Mouse (Mus musculus) hindbrain, postnatal 0 days (tissue): Measurements from ENCODE around the gene Ric8a. TPM values are rescaled to one million over a fixed set of nuclear protein-coding genes. Genes with fewer than 3 reads are reported as not detected.
A peak's percentile ranks its signal among the peaks of the same experiment; 100 is the strongest.

ENCODE experiments used
- ATAC-seq: fragments of 200-750 bp; cut with Nextera tagmentation; 2 replicates; pipeline ENCODE4 v1.8.0; 2017; ENCODE audit warnings: mild to moderate bottlenecking, moderate TSS enrichment, moderate library complexity
- DNase-seq: peaks from one replicate; pipeline ENCODE4 v3.0.0-alpha.2; 2015; ENCODE audit warnings: low spot score
- H3K27ac ChIP-seq: fragments of 300-500 bp; sonication (generic); 2 replicates; pipeline ENCODE4 v1.5.1; 2014; ENCODE audit warnings: mild to moderate bottlenecking
- H3K27me3 ChIP-seq: fragments of 300-500 bp; sonication (generic); 2 replicates; pipeline ENCODE4 v1.6.1; 2014; ENCODE audit warnings: low read length, mixed read lengths; ENCODE audit not compliant: insufficient read depth
- H3K36me3 ChIP-seq: fragments of 300-500 bp; sonication (generic); 2 replicates; pipeline ENCODE4 v1.6.1; 2014; ENCODE audit warnings: low read length, mixed read lengths; ENCODE audit not compliant: insufficient read depth
- H3K4me1 ChIP-seq: fragments of 300-500 bp; sonication (generic); 2 replicates; pipeline ENCODE4 v1.6.1; 2014; ENCODE audit warnings: antibody characterized with exemption, low read length, mixed read lengths; ENCODE audit not compliant: insufficient read depth
- H3K4me2 ChIP-seq: fragments of 300-500 bp; sonication (generic); 2 replicates; pipeline ENCODE4 v1.6.1; 2014; ENCODE audit warnings: low read depth, mild to moderate bottlenecking, low read length, moderate library complexity, mixed read lengths
- H3K4me3 ChIP-seq: fragments of 300-500 bp; sonication (generic); 2 replicates; pipeline ENCODE4 v1.5.1; 2014; ENCODE audit warnings: low read length
- H3K9ac ChIP-seq: fragments of 300-500 bp; sonication (generic); replicated peaks from 2 replicates; pipeline ENCODE4 v1.6.1; 2014; ENCODE audit warnings: mild to moderate bottlenecking, low read length, moderate library complexity, mixed read lengths
- H3K9me3 ChIP-seq: fragments of 300-500 bp; sonication (generic); 2 replicates; pipeline ENCODE4 v1.6.1; 2016; ENCODE audit warnings: low read length, mixed read lengths
- CTCF ChIP-seq: IDR thresholded peaks from 2 replicates; pipeline ENCODE4 v1.5.1; 2016; ENCODE audit warnings: antibody characterized with exemption, control low read depth, low read depth
- WGBS: fragments of 180-500 bp; shearing (Covaris S2); extraction: QIAGEN DNeasy Blood & Tissue Kit; methylation state at CpG from one replicate; pipeline ENCODE4 v1.1.7; 2014; 5-methylcytosine and 5-hydroxymethylcytosine counted together
- polyA plus RNA-seq: library from polyadenylated mRNA; unstranded; fragments of >200 nt; fragmentation: Nextera tagmentation; extraction: Ambion mirVana; gene quantifications from 2 replicates; pipeline ENCODE4 v1.2.1, GENCODE M21; 2015
- total RNA-seq: library from RNA; depleted of rRNA; stranded (reverse); fragments of >200 nt; gene quantifications from 2 replicates; pipeline ENCODE4 v1.2.3, GENCODE M21; 2014

Ric8a gene
- total and polyA plus RNA-seq, 2 experiments from 2014 or later: 85.8 to 117 TPM

- H3K9ac ChIP-seq: no peak within 1 kb of the TSS
- no peaks in the 10 kb centered on the region for H3K27me3 ChIP-seq
- H3K27ac ChIP-seq: no peak within 1 kb of the TSS
- no peak within 1 kb of the TSS for H3K4me3 ChIP-seq
- ATAC-seq (no peak), DNase-seq (no peak)
- no peak within 1 kb of the TSS for H3K4me2 ChIP-seq
- no peak for TF ChIP-seq CTCF
- H3K4me1 ChIP-seq: no peaks in the 10 kb centered on the region
- H3K9me3 ChIP-seq: no peaks in the 10 kb centered on the region
- 68% methylated on average over 10 of the region's 10 CpGs for WGBS
- peaks cover 21% of the 10 kb centered on the region for H3K36me3 ChIP-seq
Measured at GRCm38 (mm10) chr7:140900220-140900619, 43.5 kb downstream of the Ric8a start, which contains the start of gene Cox8b. TSS of gene Cox8b (minus strand) at chr7:140900446.

DNA sequence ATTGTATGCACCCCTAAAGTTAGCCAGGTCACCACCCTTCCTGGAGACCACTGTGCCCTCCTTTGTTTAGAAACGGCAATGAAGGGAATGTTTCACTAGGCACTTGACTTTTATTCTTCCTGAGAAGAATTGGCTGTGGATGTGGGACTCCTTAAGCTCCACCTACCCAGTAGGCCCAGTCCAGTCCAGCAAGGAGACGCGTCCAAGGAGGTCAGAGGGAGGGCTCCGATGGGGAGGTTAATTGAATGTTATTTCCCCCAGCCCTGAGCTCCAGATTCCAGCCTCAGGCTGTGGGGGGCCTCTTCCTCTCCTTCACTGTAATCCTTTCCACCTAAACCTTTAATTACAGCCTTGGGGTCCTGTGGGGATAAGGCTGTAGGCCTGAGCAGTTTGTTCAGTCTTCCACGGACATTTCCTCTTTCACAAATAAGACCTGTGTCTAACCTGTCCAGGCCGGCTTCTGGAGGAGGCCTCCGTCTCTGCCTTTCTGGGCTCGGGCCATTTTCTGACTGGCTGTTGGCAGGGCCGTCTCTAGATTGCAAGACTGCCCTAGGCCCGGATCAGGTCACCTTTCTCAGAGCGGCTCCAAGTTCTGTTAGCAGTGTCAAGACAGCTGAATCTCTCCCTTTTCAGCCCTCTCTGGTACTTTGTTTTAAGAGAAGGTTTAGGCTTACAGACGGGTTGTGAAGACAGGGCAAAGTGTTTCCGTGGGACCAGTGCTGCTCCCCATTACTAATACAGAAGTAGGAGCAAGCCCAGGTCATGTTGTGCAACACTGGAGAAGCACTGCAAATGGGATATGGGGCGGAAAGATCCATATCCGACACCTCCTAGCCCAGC lies 45.5 kb downstream of the Ric8a start:
- no peak for DNase-seq
- Histone ChIP-seq H3K4me2 (no peak overlapping the region), H3K9ac (no peak overlapping the region), H3K36me3 (peaks cover 13% of the 10 kb centered on the region), H3K27me3 (no peaks in the 10 kb centered on the region), H3K9me3 (no peaks in the 10 kb centered on the region), H3K4me1 (no peaks in the 10 kb centered on the region), H3K27ac (no peak overlapping the region), H3K4me3 (no peak overlapping the region)
- ATAC-seq: no peak
- no peak for TF ChIP-seq CTCF
- WGBS: 80% methylated on average over 15 of the region's 15 CpGs

DNA sequence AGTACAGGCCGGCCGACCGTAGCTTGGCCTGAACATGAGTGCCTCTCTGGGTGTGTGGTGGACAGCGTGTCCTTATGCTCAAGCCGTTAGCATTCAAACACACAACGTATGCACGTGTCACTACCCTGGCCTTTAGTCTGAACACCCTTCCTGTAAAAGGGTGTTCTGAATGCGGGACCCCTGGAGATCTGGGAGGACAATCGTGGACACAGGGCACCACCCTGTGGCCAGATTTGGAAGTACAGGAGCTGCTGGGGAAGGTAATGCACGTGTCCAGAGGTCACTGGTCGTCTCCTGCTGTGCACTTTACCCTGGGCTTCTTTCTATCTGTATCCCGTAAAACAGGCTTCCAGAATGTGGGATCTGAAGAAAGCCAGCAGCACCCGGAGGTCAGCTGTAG lies 46.5 kb downstream of the Ric8a start:
- Histone ChIP-seq H3K4me1 (no peaks in the 10 kb centered on the region), H3K36me3 (peaks cover 7% of the 10 kb centered on the region), H3K27ac (no peak overlapping the region), H3K9ac (no peak overlapping the region), H3K9me3 (no peaks in the 10 kb centered on the region), H3K4me3 (no peak overlapping the region), H3K27me3 (no peaks in the 10 kb centered on the region), H3K4me2 (no peak overlapping the region)
- peak; percentile 73 for ATAC-seq
- WGBS: 21% methylated on average over 13 of the region's 13 CpGs
- peak; percentile 82 for DNase-seq
- peak; percentile 96 for TF ChIP-seq CTCF

DNA sequence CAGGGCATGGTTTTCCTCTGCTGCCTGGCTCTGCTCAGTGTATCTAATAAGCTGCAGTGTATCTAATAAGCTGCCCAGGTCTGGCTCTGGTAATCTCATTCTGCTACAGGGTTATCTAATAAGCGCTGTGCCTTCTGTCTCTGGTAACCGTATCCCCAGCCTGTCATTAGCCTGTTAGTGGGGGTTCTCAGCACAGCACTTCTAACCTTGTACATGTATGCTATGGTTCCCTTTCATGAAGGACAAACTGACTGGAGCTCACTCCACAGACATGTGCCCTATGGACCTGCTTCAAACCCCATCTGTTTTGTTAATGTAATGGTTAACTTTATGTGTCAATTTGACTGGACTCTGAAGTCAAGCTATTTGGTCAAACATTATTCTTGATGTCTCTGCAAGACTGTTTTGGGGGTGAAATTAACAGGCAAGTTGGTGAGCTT lies 48.9 kb downstream of the Ric8a start:
- 92% methylated on average over 2 of the region's 2 CpGs for WGBS
- Histone ChIP-seq H3K36me3 (no peaks in the 10 kb centered on the region), H3K4me3 (no peak overlapping the region), H3K4me2 (no peak overlapping the region), H3K4me1 (peaks cover 5% of the 10 kb centered on the region; the same call in 1 of the 2 replicates), H3K27me3 (no peaks in the 10 kb centered on the region), H3K9ac (no peak overlapping the region), H3K27ac (no peak overlapping the region), H3K9me3 (no peaks in the 10 kb centered on the region)
- ATAC-seq (no peak), DNase-seq (no peak)
- no peak for TF ChIP-seq CTCF

- DNase-seq (no peak), ATAC-seq (no peak)
- H3K9ac ChIP-seq: no peak overlapping the region
- no peaks in the 10 kb centered on the region for H3K36me3 ChIP-seq
- peaks cover 5% of the 10 kb centered on the region; the same call in 1 of the 2 replicates for H3K4me1 ChIP-seq
- 86% methylated on average over 13 of the region's 13 CpGs for WGBS
- no peaks in the 10 kb centered on the region for H3K9me3 ChIP-seq
- H3K27ac ChIP-seq: no peak overlapping the region
- H3K27me3 ChIP-seq: no peaks in the 10 kb centered on the region
- no peak overlapping the region for H3K4me2 ChIP-seq
- no peak for TF ChIP-seq CTCF
- no peak overlapping the region for H3K4me3 ChIP-seq
Measured at GRCm38 (mm10) chr7:140907131-140907530, 50.4 kb downstream of the Ric8a start.

GRCm38 (mm10) chr7:140907697-140908096 lies 50.9 kb downstream of the Ric8a start:
- DNase-seq: no peak
- Histone ChIP-seq H3K27me3 (no peaks in the 10 kb centered on the region), H3K4me2 (no peak overlapping the region), H3K36me3 (no peaks in the 10 kb centered on the region), H3K27ac (no peak overlapping the region), H3K9ac (no peak overlapping the region), H3K4me3 (no peak overlapping the region), H3K4me1 (peaks cover 5% of the 10 kb centered on the region; the same call in 1 of the 2 replicates), H3K9me3 (no peaks in the 10 kb centered on the region)
- WGBS: 82% methylated on average over 7 of the region's 7 CpGs
- no peak for ATAC-seq
- peak; percentile 25; the same call in 1 of the 2 replicates for TF ChIP-seq CTCF

DNA sequence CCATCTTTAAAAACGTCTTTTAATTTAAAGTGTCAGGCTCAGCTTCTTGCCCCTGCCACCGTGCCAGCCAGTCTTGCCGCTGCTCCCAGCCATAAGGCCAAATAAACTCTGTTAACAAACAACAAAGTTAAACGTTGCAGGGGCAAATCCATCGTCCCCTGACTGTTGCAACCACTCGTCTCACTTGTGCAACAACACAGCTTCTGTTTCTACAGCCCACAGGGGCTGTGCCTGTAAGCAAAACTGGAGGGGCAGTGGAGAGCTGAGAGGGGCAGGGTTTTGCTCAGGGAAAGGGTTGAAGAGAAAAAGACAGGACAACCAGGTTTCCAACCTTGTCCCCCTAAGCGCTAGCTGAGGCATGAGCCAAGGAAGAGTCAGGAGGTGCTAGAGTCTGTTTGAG lies 51.4 kb downstream of the Ric8a start:
- WGBS: 53% methylated on average over 7 of the region's 7 CpGs
- TF ChIP-seq CTCF: no peak
- H3K4me2 ChIP-seq: peak overlapping the region; percentile 83
- H3K9me3 ChIP-seq: no peaks in the 10 kb centered on the region
- ATAC-seq (no peak), DNase-seq (no peak)
- H3K27me3 ChIP-seq: no peaks in the 10 kb centered on the region
- H3K9ac ChIP-seq: no peak overlapping the region
- H3K36me3 ChIP-seq: no peaks in the 10 kb centered on the region
- no peak overlapping the region for H3K27ac ChIP-seq
- H3K4me1 ChIP-seq: peaks cover 5% of the 10 kb centered on the region; the same call in 1 of the 2 replicates
- no peak overlapping the region; the same call in 1 of the 2 replicates for H3K4me3 ChIP-seq
